Mouse (Mus musculus) forebrain, postnatal 0 days (tissue): ENCODE data around the gene Rab20. TPM values are rescaled to one million over a fixed set of nuclear protein-coding genes. Genes with fewer than 3 reads are reported as not detected.

Experiments used
- ATAC-seq: fragments of 200-750 bp; cut with Nextera tagmentation; 2 replicates; pipeline ENCODE4 v1.8.0; 2017; ENCODE audit warnings: mild to moderate bottlenecking, moderate library complexity
- DNase-seq: peaks from one replicate; pipeline ENCODE4 v3.0.0-alpha.2; 2015
- H3K27ac ChIP-seq: fragments of 300-500 bp; sonication (generic); 2 replicates; pipeline ENCODE4 v1.5.1; 2014; ENCODE audit warnings: low read depth, mild to moderate bottlenecking, antibody characterized with exemption, low read length, moderate library complexity, mixed read lengths
- H3K27me3 ChIP-seq: fragments of 300-500 bp; sonication (generic); 2 replicates; pipeline ENCODE4 v1.6.1; 2014; ENCODE audit warnings: mild to moderate bottlenecking, low read length, mixed read lengths; ENCODE audit not compliant: insufficient read depth
- H3K36me3 ChIP-seq: fragments of 300-500 bp; sonication (generic); 2 replicates; pipeline ENCODE4 v1.6.1; 2014; ENCODE audit warnings: mild to moderate bottlenecking, moderate library complexity; ENCODE audit not compliant: insufficient read depth
- H3K4me1 ChIP-seq: fragments of 300-500 bp; sonication (generic); 2 replicates; pipeline ENCODE4 v1.6.1; 2014; ENCODE audit warnings: antibody characterized with exemption; ENCODE audit not compliant: insufficient read depth
- H3K4me2 ChIP-seq: fragments of 300-500 bp; sonication (generic); 2 replicates; pipeline ENCODE4 v1.6.1; 2014; ENCODE audit warnings: low read depth, mild to moderate bottlenecking, moderate library complexity
- H3K4me3 ChIP-seq: fragments of 300-500 bp; sonication (generic); 2 replicates; pipeline ENCODE4 v1.5.1; 2014; ENCODE audit warnings: low read depth, low read length, mixed read lengths
- H3K9ac ChIP-seq: fragments of 300-500 bp; sonication (generic); 2 replicates; pipeline ENCODE4 v1.6.1; 2014; ENCODE audit warnings: mild to moderate bottlenecking
- H3K9me3 ChIP-seq: fragments of 300-500 bp; sonication (generic); 2 replicates; pipeline ENCODE4 v1.6.1; 2016; ENCODE audit warnings: low read length
- CTCF ChIP-seq: sonication (generic); IDR thresholded peaks from 2 replicates; pipeline ENCODE4 v1.5.1; 2016; ENCODE audit warnings: antibody characterized with exemption, control low read depth, low read depth
- WGBS: fragments of 180-500 bp; shearing (Covaris S2); extraction: QIAGEN DNeasy Blood & Tissue Kit; methylation state at CpG from one replicate; pipeline ENCODE4 v1.1.7; 2014; 5-methylcytosine and 5-hydroxymethylcytosine counted together
- polyA plus RNA-seq: library from polyadenylated mRNA; unstranded; fragments of >200 nt; fragmentation: Nextera tagmentation; extraction: Ambion mirVana; gene quantifications from 2 replicates; pipeline ENCODE4 v1.2.1, GENCODE M21; 2015
- total RNA-seq: library from RNA; depleted of rRNA; stranded (reverse); fragments of >200 nt; gene quantifications from 2 replicates; pipeline ENCODE4 v1.2.3, GENCODE M21; 2014; rRNA removed

Gene Rab20
- total and polyA plus RNA-seq, 2 experiments from 2014 or later: 0.95 to 1.6 TPM

- DNase-seq: no peak
- 68% methylated on average over 12 of the region's 12 CpGs for WGBS
Observed at GRCm38 (mm10) chr8:11411504-11412124, 66.9 kb downstream of the Rab20 start.

GRCm38 (mm10) chr8:11405722-11406481, 72.6 kb downstream of the Rab20 start:
- peak overlapping the region; percentile 54 for H3K27ac ChIP-seq

More at GRCm38 (mm10) chr8:11411504-11412124, 66.9 kb downstream of the Rab20 start:
- no peak for ATAC-seq
- H3K27ac ChIP-seq: no peak overlapping the region
- peaks cover 11% of the 10 kb centered on the region for H3K4me1 ChIP-seq
- TF ChIP-seq CTCF: no peak
- H3K9ac ChIP-seq: no peak overlapping the region
- H3K36me3 ChIP-seq: 0 out of 2 replicates have a peak, but pooled peaks cover 10% of the 10 kb centered on the region
- no peak overlapping the region for H3K4me3 ChIP-seq
- no peaks in the 10 kb centered on the region for H3K27me3 ChIP-seq
- no peak overlapping the region for H3K4me2 ChIP-seq
- no peaks in the 10 kb centered on the region for H3K9me3 ChIP-seq

DNA sequence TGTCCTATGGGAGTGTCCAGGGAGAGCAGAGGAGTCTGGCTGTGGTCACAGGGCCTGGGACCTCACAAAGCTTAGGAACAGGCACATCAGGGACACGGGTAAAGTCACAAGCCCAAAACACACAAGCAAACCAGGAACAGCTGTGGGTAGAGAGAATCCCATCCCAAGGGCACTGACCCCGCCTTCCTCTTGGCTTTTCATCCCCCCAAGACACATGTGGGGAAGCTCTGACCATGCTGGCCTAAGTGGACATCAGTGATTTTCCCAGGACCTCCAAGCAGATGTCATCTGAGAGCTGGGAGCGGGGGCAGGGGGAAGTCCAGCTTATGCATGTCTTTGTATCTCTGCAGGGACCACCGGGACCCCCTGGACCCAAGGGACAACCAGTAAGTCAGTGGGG, 73.9 kb downstream of the Rab20 start:
- TF ChIP-seq CTCF: no peak
- Histone ChIP-seq H3K27me3 (no peaks in the 10 kb centered on the region), H3K4me1 (peaks cover 12% of the 10 kb centered on the region; the same call in 1 of the 2 replicates), H3K9me3 (no peaks in the 10 kb centered on the region), H3K9ac (no peak overlapping the region), H3K27ac (no peak overlapping the region), H3K36me3 (0 out of 2 replicates have a peak, but pooled peaks cover 13% of the 10 kb centered on the region), H3K4me2 (no peak overlapping the region), H3K4me3 (no peak overlapping the region)
- WGBS: 87% methylated on average over 4 of the region's 4 CpGs
- ATAC-seq (no peak), DNase-seq (no peak)

More at GRCm38 (mm10) chr8:11405722-11406481, 72.6 kb downstream of the Rab20 start:
- peak; percentile 81 for DNase-seq
- peaks cover 12% of the 10 kb centered on the region; the same call in 1 of the 2 replicates for H3K4me1 ChIP-seq
- no peak overlapping the region for H3K4me2 ChIP-seq
- H3K9me3 ChIP-seq: no peaks in the 10 kb centered on the region
- WGBS: 34% methylated on average over 13 of the region's 13 CpGs
- peak; percentile 96 for ATAC-seq
- TF ChIP-seq CTCF: peak; percentile 59
- 0 out of 2 replicates have a peak, but pooled peaks cover 13% of the 10 kb centered on the region for H3K36me3 ChIP-seq
- H3K9ac ChIP-seq: no peak overlapping the region
- no peak overlapping the region for H3K4me3 ChIP-seq
- no peaks in the 10 kb centered on the region for H3K27me3 ChIP-seq

- WGBS: 84% methylated on average over 9 of the region's 9 CpGs
- Histone ChIP-seq H3K9me3 (no peaks in the 10 kb centered on the region), H3K27me3 (no peaks in the 10 kb centered on the region), H3K36me3 (0 out of 2 replicates have a peak, but pooled peaks cover 13% of the 10 kb centered on the region), H3K4me1 (peaks cover 12% of the 10 kb centered on the region; the same call in 1 of the 2 replicates), H3K4me3 (no peak overlapping the region), H3K27ac (no peak overlapping the region), H3K9ac (no peak overlapping the region), H3K4me2 (no peak overlapping the region)
- ATAC-seq: no peak
- no peak for DNase-seq
- no peak for TF ChIP-seq CTCF
Observed at GRCm38 (mm10) chr8:11403813-11404212, 74.7 kb downstream of the Rab20 start.

Other genes with a start within 250 kb of the Rab20 start
- 57.0 and 95.7 TPM in 2 replicates for gene Col4a2, start 165.9 kb downstream of the Rab20 start, total RNA-seq
- 23.1 and 26.6 TPM in 2 replicates for gene Col4a2, start 165.9 kb downstream of the Rab20 start, polyA plus RNA-seq
- gene Col4a1, start 165.9 kb downstream of the Rab20 start, total RNA-seq: 114 and 217 TPM in 2 replicates
- gene Col4a1, start 165.9 kb downstream of the Rab20 start, polyA plus RNA-seq: 43.1 and 45.1 TPM in 2 replicates
- gene Naxd, start 18.8 kb upstream of the Rab20 start, total RNA-seq: 89.1 and 111 TPM in 2 replicates
- 130 and 134 TPM in 2 replicates for gene Naxd, start 18.8 kb upstream of the Rab20 start, polyA plus RNA-seq
- gene Cars2, start 72.1 kb upstream of the Rab20 start, total RNA-seq: 39.3 and 49.9 TPM in 2 replicates
- 23.3 and 25.9 TPM in 2 replicates for gene Cars2, start 72.1 kb upstream of the Rab20 start, polyA plus RNA-seq
- gene Ing1, start 76.9 kb upstream of the Rab20 start, total RNA-seq: 30.8 and 34.7 TPM in 2 replicates
- 43.5 and 49.9 TPM in 2 replicates for gene Ing1, start 76.9 kb upstream of the Rab20 start, polyA plus RNA-seq
- 123 and 141 TPM in 2 replicates for gene Ankrd10, start 157.0 kb upstream of the Rab20 start, total RNA-seq
- gene Ankrd10, start 157.0 kb upstream of the Rab20 start, polyA plus RNA-seq: 79.6 and 89.2 TPM in 2 replicates
- gene 1700016D06Rik, start 222.4 kb upstream of the Rab20 start, total RNA-seq: not detected in 2 replicates
- gene 1700016D06Rik, start 222.4 kb upstream of the Rab20 start, polyA plus RNA-seq: 0.22 TPM in 1 of 2 replicates, not detected in the other
- gene Arhgef7, start 249.0 kb upstream of the Rab20 start, total RNA-seq: 100 and 114 TPM in 2 replicates
- 50.3 and 59.5 TPM in 2 replicates for gene Arhgef7, start 249.0 kb upstream of the Rab20 start, polyA plus RNA-seq